Mouse (Mus musculus): Measurements from ENCODE around the gene Tial1.

- TF ChIP-seq POLR2A (IDR thresholded peaks at IDR 0.05; ENCODE audit: borderline replicate concordance, low read depth, low read length) (no peak), CTCF (IDR thresholded peaks at IDR 0.05; ENCODE audit: low read depth, low read length) (no peak)
Observed at GRCm38 (mm10) chr7:128459791-128460130, 1.8 kb downstream of the Tial1 start.

All from bone marrow macrophage, adult 2 months (primary cell).